Mouse (Mus musculus) myocyte (in vitro differentiated cells): Measurements from ENCODE around the gene Cbfa2t3. TPM values are rescaled to one million over a fixed set of nuclear protein-coding genes. Genes with fewer than 3 reads are reported as not detected.

Experiments
- H3K27me3 ChIP-seq: one replicate; pipeline ENCODE4 v1.6.1; 2011; ENCODE audit not compliant: control insufficient read depth, insufficient read depth, insufficient read length
- H3K36me3 ChIP-seq: one replicate; pipeline ENCODE4 v1.6.1; 2011; ENCODE audit not compliant: control insufficient read depth, insufficient read depth
- H3K4me2 ChIP-seq: one replicate; pipeline ENCODE4 v1.6.1; 2011; ENCODE audit warnings: low read depth, control low read depth
- H3K4me3 ChIP-seq: one replicate; pipeline ENCODE4 v1.5.1; 2011; ENCODE audit warnings: mild to moderate bottlenecking, control low read depth, moderate library complexity
- H3K79me2 ChIP-seq: one replicate; pipeline ENCODE4 v1.6.1; 2011; ENCODE audit not compliant: control insufficient read depth, insufficient read depth
- H3ac ChIP-seq: one replicate; pipeline ENCODE4 v1.6.1; 2011; ENCODE audit not compliant: control insufficient read depth, insufficient read length
- CEBPB ChIP-seq: IDR thresholded peaks from 2 replicates; pipeline ENCODE4 v1.6.1; 2011; ENCODE audit warnings: mild to moderate bottlenecking, moderate library complexity; ENCODE audit not compliant: poor library complexity, insufficient read depth, severe bottlenecking
- E2F4 ChIP-seq: IDR thresholded peaks from one replicate; pipeline ENCODE4 v1.6.1; 2011; ENCODE audit warnings: mild to moderate bottlenecking, control low read depth, moderate library complexity; ENCODE audit not compliant: insufficient read depth
- MAX ChIP-seq: IDR thresholded peaks from one replicate; pipeline ENCODE4 v1.6.1; 2011; ENCODE audit warnings: low read depth, mild to moderate bottlenecking, control low read depth
- MYOD1 ChIP-seq, 3 experiments: IDR thresholded peaks; one replicate each; pipeline ENCODE4 v1.6.1; 2011; ENCODE audit warnings: control low read depth in 2 of 3, low read depth in 2 of 3, mild to moderate bottlenecking in 2 of 3, moderate library complexity in 1 of 3; ENCODE audit not compliant: insufficient read length in 2 of 3, control insufficient read depth in 1 of 3
- MYOG ChIP-seq, 3 experiments: IDR thresholded peaks; one replicate each; pipeline ENCODE4 v1.6.1; 2011; ENCODE audit warnings: control low read depth in 2 of 3, low read depth in 2 of 3, mild to moderate bottlenecking in 2 of 3; ENCODE audit not compliant: insufficient read length in 2 of 3, control insufficient read depth in 1 of 3, insufficient read depth in 1 of 3
- POLR2A ChIP-seq: IDR thresholded peaks from one replicate; pipeline ENCODE4 v1.6.1; 2011; ENCODE audit warnings: low read depth, mild to moderate bottlenecking, control low read depth, moderate library complexity; ENCODE audit not compliant: insufficient read length
- POLR2AphosphoS2 ChIP-seq: IDR thresholded peaks from one replicate; pipeline ENCODE4 v1.6.1; 2011; ENCODE audit warnings: low read depth, control low read depth; ENCODE audit not compliant: insufficient read length
- REST ChIP-seq: IDR thresholded peaks from one replicate; pipeline ENCODE4 v1.6.1; 2011; ENCODE audit warnings: mild to moderate bottlenecking, control low read depth, moderate library complexity; ENCODE audit not compliant: insufficient read depth, insufficient read length
- SRF ChIP-seq: IDR thresholded peaks from one replicate; pipeline ENCODE4 v1.6.1; 2011; ENCODE audit warnings: low read depth; ENCODE audit not compliant: control insufficient read depth, insufficient read length
- TCF12 ChIP-seq: IDR thresholded peaks from one replicate; pipeline ENCODE4 v1.6.1; 2011; ENCODE audit warnings: mild to moderate bottlenecking, control low read depth; ENCODE audit not compliant: poor library complexity, insufficient read depth, severe bottlenecking
- TCF3 ChIP-seq: IDR thresholded peaks from one replicate; pipeline ENCODE4 v1.6.1; 2011; ENCODE audit warnings: low read depth, control low read depth; ENCODE audit not compliant: insufficient read length
- USF1 ChIP-seq: IDR thresholded peaks from one replicate; pipeline ENCODE4 v1.6.1; 2011; ENCODE audit warnings: low read depth, mild to moderate bottlenecking, control low read depth, moderate library complexity
- polyA plus RNA-seq: library from polyadenylated mRNA; unstranded; fragments of >200 nt; fragmentation: generic; extraction: Trizol; gene quantifications from one replicate; pipeline ENCODE4 v1.2.1, GENCODE M21; 2012; ENCODE audit warnings: missing spikeins

The Cbfa2t3 gene
- polyA plus RNA-seq, 1 experiment = 29.5 TPM

- no peak overlapping the region for H3K4me3 ChIP-seq
- no peak overlapping the region for H3K4me2 ChIP-seq
- TF ChIP-seq REST = no peak
- no peak for TF ChIP-seq MYOG (IDR thresholded peaks at IDR 0.05; ENCODE audit: control insufficient read depth in 1 of 3, insufficient read depth in 1 of 3, insufficient read length in 2 of 3, low read depth in 2 of 3)
- TF ChIP-seq MAX = no peak
- TF ChIP-seq USF1 = no peak
- TF ChIP-seq POLR2A = no peak
- TF ChIP-seq SRF = no peak
- TF ChIP-seq TCF12 = no peak
- no peak for TF ChIP-seq POLR2AphosphoS2
- TF ChIP-seq CEBPB = no peak
- no peak for TF ChIP-seq MYOD1 (IDR thresholded peaks at IDR 0.05; ENCODE audit: control insufficient read depth in 1 of 3, insufficient read length in 2 of 3, low read depth in 2 of 3)
- TF ChIP-seq TCF3 = no peak
- TF ChIP-seq E2F4 = no peak
- H3K79me2 ChIP-seq = no peaks in the 10 kb centered on the region
- no peaks in the 10 kb centered on the region for H3K36me3 ChIP-seq
- no peak overlapping the region for H3ac ChIP-seq
- H3K27me3 ChIP-seq = peaks cover 65% of the 10 kb centered on the region
These were observed 23.9 kb downstream of the Cbfa2t3 start for GRCm38 (mm10) chr8:122674999-122675398.

GRCm38 (mm10) chr8:122673989-122674388 is 24.9 kb downstream of the Cbfa2t3 start:
- no peaks in the 10 kb centered on the region for H3K79me2 ChIP-seq
- H3K27me3 ChIP-seq = peaks cover 67% of the 10 kb centered on the region
- no peak overlapping the region for H3ac ChIP-seq
- H3K4me3 ChIP-seq = no peak overlapping the region
- H3K4me2 ChIP-seq = no peak overlapping the region
- no peaks in the 10 kb centered on the region for H3K36me3 ChIP-seq
- TF ChIP-seq CEBPB (no peak), REST (no peak), TCF12 (no peak), POLR2AphosphoS2 (no peak), E2F4 (no peak), MYOD1 (IDR thresholded peaks at IDR 0.05; ENCODE audit: control insufficient read depth in 1 of 3, insufficient read length in 2 of 3, low read depth in 2 of 3) (no peak), POLR2A (no peak), SRF (no peak), MAX (no peak), TCF3 (no peak), MYOG (IDR thresholded peaks at IDR 0.05; ENCODE audit: control insufficient read depth in 1 of 3, insufficient read depth in 1 of 3, insufficient read length in 2 of 3, low read depth in 2 of 3) (no peak), USF1 (no peak)

- peak in 2 of 3 experiments; percentile 16 to 36 for TF ChIP-seq MYOD1 (IDR thresholded peaks at IDR 0.05; ENCODE audit: control insufficient read depth in 1 of 3, insufficient read length in 2 of 3, low read depth in 2 of 3)
- TF ChIP-seq TCF3 = peak; percentile 8
- TF ChIP-seq POLR2A = no peak
- TF ChIP-seq MYOG (IDR thresholded peaks at IDR 0.05; ENCODE audit: control insufficient read depth in 1 of 3, insufficient read depth in 1 of 3, insufficient read length in 2 of 3, low read depth in 2 of 3) = peak in 1 of 3 experiments; percentile 73
- H3K4me2 ChIP-seq = no peak overlapping the region
- H3ac ChIP-seq = no peak overlapping the region
- no peak overlapping the region for H3K4me3 ChIP-seq
- peaks cover 65% of the 10 kb centered on the region for H3K27me3 ChIP-seq
- no peaks in the 10 kb centered on the region for H3K79me2 ChIP-seq
- H3K36me3 ChIP-seq = no peaks in the 10 kb centered on the region
These were observed 27.0 kb downstream of the Cbfa2t3 start for GRCm38 (mm10) chr8:122671894-122672293.

GRCm38 (mm10) chr8:122670718-122671117 is 28.2 kb downstream of the Cbfa2t3 start:
- no peaks in the 10 kb centered on the region for H3K79me2 ChIP-seq
- peaks cover 65% of the 10 kb centered on the region for H3K27me3 ChIP-seq
- TF ChIP-seq TCF12 (peak; percentile 8), SRF (no peak), MYOD1 (IDR thresholded peaks at IDR 0.05; ENCODE audit: control insufficient read depth in 1 of 3, insufficient read length in 2 of 3, low read depth in 2 of 3) (peak in 2 of 3 experiments; percentile 36 to 55), MYOG (IDR thresholded peaks at IDR 0.05; ENCODE audit: control insufficient read depth in 1 of 3, insufficient read depth in 1 of 3, insufficient read length in 2 of 3, low read depth in 2 of 3) (peak in 2 of 3 experiments; percentile 37 to 82), MAX (no peak), CEBPB (no peak), E2F4 (no peak), REST (no peak), TCF3 (peak; percentile 64)
- no peaks in the 10 kb centered on the region for H3K36me3 ChIP-seq
- H3ac ChIP-seq = no peak overlapping the region
- no peak overlapping the region for H3K4me3 ChIP-seq
- H3K4me2 ChIP-seq = no peak overlapping the region

GRCm38 (mm10) chr8:122670001-122670400 is 28.9 kb downstream of the Cbfa2t3 start:
- no peak overlapping the region for H3K4me2 ChIP-seq

More at GRCm38 (mm10) chr8:122670001-122670400, 28.9 kb downstream of the Cbfa2t3 start:
- TF ChIP-seq TCF12 = no peak
- no peak for TF ChIP-seq SRF
- TF ChIP-seq CEBPB = no peak
- no peak for TF ChIP-seq MAX
- TF ChIP-seq MYOG (IDR thresholded peaks at IDR 0.05; ENCODE audit: control insufficient read depth in 1 of 3, insufficient read depth in 1 of 3, insufficient read length in 2 of 3, low read depth in 2 of 3) = no peak
- TF ChIP-seq POLR2AphosphoS2 = no peak
- no peak for TF ChIP-seq USF1
- no peak for TF ChIP-seq TCF3
- no peak for TF ChIP-seq MYOD1 (IDR thresholded peaks at IDR 0.05; ENCODE audit: control insufficient read depth in 1 of 3, insufficient read length in 2 of 3, low read depth in 2 of 3)
- TF ChIP-seq E2F4 = no peak
- no peak for TF ChIP-seq REST
- TF ChIP-seq POLR2A = no peak
- H3ac ChIP-seq = no peak overlapping the region
- H3K36me3 ChIP-seq = no peaks in the 10 kb centered on the region
- no peaks in the 10 kb centered on the region for H3K79me2 ChIP-seq
- no peak overlapping the region for H3K4me3 ChIP-seq
- peaks cover 65% of the 10 kb centered on the region for H3K27me3 ChIP-seq
